Mouse (Mus musculus) ovary, postnatal 14 days (tissue): ENCODE measurements around the gene Eef1akmt4.
A peak's percentile ranks its signal among the peaks of the same experiment; 100 is the strongest.

Experiments
- DNase-seq: peaks from one replicate; pipeline ENCODE4 v3.0.0; 2022; ENCODE audit warnings: low spot score

The Eef1akmt4 gene

DNA sequence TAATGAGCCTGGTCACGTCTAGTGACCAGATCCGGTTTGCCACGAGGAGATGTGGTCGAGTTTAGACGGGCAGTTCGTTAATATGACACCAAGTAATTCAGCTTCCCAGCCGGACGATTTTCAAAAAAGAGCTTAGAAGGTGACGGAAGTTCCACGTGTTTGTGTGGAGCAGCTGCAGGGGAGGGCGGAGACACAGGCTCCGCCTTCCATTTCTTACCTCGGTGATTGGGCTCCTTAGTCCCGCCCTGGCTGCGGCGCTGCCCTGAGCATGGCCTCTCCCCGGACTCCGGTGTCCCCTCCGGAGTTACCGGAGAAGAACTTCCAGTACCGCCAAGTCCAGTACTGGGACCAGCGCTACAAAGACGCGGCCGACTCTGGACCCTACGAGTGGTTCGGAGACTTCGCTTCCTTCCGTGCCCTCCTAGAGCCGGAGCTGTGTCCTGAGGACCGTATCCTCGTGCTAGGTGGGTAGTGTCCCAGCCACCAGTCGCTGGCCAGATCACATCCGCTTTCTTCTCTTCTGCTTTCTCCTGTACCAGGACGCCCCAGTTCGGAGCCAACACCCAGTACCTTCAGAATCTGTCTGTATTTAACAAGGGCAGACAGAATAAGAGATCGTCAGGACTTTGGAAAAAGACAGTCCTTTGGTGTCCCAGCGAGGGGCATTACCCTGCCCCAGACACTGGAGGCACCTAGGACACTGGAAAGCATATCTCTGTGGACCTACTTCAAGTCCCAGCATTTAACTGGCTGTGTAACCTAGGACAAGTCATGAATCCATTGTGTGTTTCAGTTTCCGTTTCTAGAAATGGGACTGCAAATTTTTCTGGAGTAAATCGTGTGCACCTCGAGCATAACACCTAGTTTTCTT is at the start of gene Eef1akmt4, which contains the start of the genes Gm49333 and Alg3:
Gene Eef1akmt4, plus strand, starts transcription at position 237 of the 871 bp plus-strand sequence.
Gene Gm49333, plus strand, starts transcription at position 254 of the 871 bp plus-strand sequence.
Gene Alg3, minus strand, starts transcription at position 379 of the 871 bp plus-strand sequence.
- DNase-seq = peak; percentile 71

DNA sequence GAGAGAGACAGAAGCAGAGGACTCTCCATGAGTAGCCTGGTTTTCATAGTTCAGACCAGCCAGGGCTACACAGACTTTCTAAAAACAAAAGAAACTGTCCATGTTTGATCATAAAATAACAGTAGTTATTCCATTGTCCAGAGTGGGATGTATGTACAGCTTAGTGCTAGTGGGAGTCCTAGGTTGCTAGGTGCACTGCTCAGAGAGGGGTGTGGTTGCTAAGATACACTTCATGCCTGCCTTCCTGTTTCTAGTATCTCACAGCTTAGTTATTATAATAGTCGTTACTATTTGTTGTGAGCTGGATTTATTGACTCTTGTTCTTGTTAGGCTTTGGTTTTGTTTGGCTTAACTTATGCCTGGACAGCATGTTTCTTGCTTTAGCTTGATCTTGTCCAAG is 46.3 kb upstream of the Eef1akmt4 start:
- no peak for DNase-seq

DNA sequence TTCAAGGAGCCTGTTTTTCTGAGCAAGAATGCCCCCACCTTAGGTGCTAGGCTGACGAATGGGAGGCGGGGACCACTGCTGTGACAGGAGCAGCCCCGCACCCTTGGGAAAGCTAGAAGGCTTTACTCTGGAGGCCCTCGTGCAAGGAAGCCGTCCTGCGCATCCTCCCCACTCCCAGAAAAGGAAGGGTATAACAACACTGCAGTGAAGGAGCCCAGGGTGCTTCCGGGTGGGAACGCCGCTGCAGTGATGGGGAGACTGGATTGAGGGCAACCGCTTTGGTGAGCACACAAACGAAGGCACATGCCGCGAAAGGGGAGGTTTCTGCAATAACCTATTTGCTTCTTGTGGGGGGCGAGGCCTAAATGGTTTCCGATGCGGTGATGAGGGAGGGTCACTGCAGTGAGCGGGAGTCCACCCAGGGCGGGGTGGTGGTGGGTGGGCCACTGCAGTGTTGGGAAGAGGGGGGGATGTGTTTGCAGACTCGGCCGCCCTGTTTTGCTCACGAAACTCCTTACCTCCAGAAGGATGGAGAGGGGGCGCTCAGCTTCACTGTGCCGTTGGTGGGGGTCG is 21.9 kb upstream of the Eef1akmt4 start, which contains the start of gene Vwa5b2:
Gene Vwa5b2, plus strand, starts transcription at position 106 of the 573 bp plus-strand sequence.
- DNase-seq = no peak

DNA sequence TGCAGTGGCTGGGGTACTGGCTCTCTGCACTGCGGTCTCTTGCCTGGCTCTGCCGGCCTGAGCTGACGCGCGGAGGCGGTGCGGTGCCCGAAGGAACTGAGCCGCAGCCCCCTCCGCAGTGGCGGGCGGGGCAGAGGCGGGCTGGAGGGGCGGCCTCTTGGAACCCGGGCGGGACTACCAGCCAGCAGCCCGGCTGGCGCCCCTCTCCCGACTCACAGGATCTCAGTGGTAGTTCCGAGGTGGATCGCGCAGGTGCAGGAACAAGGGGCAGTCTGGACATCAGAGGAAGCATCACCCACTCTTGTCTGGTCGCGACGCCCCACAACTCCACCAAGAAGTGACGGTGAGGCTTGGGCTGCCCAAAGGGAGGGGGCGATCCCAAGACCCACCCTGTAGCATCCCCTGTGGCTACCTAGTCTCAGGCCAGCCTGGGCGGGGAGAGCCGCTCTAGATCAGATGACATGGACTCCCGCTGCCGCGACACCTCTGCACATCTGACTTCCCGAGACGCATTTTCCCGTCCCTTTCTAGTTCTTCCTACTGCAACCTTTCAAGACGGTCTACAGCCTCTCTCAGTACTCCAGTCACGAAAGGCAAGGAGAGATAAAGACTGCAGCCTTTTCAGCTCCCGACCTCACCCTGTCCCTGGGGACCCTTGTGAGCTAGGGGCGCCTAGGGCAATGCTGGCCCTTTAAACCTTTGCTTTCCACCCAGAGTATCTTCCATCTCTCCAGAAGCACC is 21.3 kb upstream of the Eef1akmt4 start:
- no peak for DNase-seq

- no peak for DNase-seq
Observed at GRCm38 (mm10) chr16:20590680-20591038, 20.7 kb upstream of the Eef1akmt4 start.

DNA sequence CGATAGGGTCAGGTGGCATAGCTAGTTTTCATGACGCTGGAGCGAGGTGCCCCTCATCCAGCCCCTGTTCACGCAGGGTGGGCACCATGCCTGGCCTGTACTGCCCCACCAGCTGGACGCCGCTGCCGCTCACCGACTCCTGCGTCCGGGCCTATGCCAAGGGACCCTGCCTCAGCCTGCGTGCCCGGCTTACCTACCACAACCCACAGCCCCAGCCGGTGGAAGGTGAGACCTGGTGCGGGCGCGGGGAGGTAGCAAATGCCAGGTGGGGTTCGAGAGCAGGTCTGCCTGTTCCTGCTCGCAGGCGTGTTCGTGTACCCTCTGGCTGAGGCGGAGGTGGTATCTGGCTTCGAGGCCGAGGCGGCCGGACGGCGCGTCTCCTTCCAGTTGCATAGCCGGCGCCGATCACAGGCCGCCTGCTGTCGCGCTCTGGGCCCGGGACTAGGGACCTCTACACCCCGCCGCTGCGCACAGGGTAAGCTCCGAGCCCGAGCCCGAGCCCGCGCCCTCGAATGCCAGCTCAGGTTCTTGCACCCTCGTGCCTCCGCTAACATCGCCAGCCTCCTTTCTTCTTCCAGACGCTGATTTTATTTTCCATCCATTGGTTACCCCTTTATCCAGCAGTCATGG is 20.2 kb upstream of the Eef1akmt4 start:
- DNase-seq = no peak

DNA sequence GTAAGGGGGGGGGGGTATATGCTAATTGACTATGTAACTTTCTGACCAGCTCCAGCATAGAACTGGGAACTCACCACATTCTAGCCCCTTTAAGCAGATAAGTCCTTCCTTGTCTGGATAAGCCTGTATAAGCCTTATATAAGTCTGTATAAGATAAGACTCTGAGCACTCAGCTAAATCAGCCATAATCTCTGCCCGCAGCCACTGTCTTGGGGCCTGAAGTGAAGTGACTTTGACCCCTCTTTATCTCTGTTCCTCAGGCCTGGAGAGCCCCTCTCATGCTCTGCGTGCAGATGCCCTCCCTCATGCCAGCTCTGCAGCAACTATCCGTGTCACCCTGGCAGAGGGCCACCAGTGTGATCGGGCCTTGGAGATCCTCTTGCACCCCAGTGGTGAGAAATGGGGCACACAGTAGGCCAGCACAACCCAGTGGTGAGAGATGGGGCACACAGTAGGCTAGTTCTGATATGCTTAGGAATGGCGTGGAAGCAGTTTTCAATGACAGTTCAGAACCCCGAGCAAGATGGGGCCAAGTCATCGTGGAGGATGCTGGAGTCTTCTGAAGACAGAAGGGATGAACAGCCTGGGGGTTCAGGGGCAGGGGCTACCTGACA is 16.2 kb upstream of the Eef1akmt4 start:
- DNase-seq = no peak

DNA sequence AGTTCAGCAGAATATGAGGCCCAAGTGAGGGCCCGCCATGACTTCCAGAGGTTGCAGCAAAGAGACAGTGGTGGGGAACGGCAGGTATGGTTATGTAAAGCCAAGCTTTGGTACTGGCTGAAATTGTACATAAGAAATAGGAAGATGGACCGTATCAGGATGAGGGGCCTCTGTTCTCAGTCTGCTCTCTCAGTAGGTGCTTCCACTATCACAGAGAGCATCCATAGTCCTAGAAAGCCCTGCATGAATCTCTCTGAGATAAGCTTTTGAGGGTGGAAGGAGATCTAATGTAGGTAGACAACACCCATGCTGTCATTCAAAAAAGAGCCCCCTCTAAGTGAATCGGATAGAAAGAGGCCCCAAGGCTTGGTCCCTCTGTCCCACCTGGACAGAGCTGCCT is 15.7 kb upstream of the Eef1akmt4 start:
- no peak for DNase-seq

- DNase-seq = no peak
Observed at GRCm38 (mm10) chr16:20596687-20597441, 14.5 kb upstream of the Eef1akmt4 start.

DNA sequence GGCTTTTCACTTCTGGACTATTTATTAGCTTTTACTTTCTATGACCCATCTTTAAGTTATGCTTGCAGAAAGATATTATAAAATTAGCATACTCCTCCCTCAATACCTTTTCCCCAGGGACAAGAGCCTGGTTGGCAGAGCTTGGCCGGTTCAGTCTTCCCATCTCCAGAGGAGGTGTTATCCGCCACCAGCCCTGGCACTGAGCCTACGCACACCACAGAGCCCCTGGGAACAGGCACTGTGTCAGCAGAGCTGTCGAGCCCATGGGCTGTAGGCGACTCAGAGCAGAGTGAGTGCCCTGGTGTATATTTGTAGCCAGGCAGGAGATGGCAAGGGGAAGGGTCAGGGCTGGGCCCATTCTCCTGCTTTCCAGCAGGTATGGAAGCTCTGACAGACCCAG is 10.9 kb upstream of the Eef1akmt4 start:
- DNase-seq = no peak

DNA sequence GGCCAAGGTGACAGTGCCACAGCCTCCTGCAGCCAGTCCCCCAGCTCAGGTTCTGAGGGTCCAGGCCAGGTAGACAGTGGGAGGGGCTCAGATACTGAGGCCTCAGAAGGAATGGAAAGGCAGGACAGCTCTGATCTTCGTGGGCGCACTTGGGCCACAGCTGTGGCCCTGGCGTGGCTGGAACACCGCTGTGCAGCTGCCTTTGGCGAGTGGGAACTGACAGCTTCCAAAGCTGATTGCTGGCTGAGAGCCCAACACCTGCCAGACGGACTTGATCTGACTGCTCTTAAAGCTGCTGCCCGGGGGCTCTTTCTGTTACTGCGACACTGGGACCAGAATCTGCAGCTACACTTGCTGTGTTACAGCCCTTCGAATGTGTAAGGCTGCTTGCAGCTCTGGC is 6.7 kb upstream of the Eef1akmt4 start:
- no peak for DNase-seq

DNA sequence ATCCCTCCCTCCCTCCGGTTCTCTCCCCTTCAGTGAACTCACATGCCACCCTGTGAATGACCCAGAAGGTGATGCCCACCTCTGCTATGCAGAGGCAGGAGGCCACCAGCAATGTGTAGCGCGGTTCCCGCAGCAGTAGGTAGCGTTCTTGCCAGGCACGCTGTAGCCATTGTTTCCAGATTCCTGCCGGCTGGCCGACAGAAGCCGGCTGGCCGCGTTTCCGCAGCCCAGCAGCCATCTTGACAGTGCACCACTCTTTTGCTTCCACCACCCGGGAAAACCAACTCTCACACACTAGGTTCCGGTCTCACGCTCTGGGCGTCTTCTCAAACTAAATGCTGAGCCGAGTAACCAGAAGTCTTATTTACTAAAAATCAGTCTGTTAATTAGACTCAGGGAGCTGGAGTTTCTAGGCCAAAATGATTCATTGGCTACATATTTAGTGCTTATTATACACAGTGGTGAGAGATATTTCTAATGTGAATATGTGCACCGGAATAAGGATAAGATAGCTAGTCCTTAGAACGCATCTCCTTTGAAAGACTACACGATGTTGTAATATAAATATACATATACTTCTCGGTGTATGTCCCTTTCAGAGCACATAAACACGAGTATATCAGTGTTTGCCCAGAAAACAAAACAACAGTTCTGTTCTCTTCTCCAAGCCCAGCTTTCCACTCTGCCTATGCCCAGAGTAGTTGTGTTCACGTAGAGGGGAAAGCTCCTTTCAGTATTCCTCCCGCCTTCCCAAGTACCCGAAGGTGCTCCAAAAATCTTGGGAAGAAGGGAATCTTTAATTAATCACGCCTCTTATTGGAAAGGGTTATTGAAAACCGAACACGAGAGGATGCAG is 664 bp upstream of the Eef1akmt4 start:
- DNase-seq = peak; percentile 75

- peak; percentile 21 for DNase-seq
Observed at GRCm38 (mm10) chr16:20619541-20620398, 8.4 kb downstream of the Eef1akmt4 start.

DNA sequence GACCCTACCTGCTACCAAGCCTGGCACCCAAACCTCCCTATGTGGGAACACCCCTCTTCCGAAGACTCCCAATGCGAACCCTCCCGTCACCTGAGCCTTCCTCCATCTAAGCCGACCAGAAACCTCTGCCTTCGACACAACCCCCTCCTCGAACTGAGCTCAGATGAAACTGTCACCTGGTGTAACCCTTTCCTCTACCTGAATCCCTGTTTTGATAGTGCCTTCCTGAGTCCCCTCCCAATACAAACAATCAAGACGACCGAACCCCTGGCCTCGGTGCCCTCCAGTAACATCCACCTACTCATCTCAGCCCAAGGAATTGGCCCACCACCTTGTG is 9.0 kb downstream of the Eef1akmt4 start:
- DNase-seq = no peak

- no peak for DNase-seq
Observed at GRCm38 (mm10) chr16:20620751-20621190, 9.4 kb downstream of the Eef1akmt4 start.

DNA sequence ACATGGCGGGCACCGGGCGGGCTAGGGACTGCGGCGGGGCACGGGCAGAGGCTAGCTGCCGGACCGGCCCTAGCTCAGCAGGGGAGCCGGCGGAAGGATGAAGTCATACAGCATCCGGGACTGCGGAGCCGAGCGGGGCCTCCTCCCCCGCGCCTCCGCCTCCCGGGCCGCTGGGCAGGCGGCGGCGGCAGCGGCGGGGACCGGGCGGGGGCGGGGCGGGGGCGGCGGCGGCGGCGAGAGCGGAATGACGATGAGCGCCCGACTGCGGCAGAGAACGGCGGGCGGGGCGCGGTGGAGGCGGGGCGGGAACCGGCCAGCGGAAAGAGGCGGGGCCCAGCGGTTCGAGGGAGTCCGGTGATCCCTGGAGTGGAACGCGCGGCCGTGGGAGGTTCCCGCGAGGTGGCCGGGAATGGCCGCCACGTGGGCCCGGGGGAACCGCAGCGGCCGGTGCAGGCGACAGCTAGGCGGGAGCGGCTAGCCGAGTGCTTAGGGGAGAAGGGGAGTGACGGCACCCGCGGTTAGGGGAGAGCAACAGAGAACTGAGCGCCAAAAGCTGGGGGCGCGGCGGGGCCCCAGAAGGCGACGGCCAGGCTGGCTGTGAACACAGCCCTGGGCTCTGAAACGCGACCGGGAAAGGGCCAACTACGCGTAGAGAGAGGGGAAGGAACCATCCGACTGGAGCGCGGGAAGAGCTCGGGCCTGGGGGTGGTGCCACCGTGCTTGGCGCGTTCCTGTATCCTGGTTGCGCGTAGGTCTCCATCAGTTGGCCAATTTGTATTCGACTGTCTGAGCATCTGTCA is 10.0 kb downstream of the Eef1akmt4 start, which contains the start of gene Camk2n2:
Gene Camk2n2, minus strand, starts transcription at position 97 of the 800 bp plus-strand sequence.
- DNase-seq = peak; percentile 16

DNA sequence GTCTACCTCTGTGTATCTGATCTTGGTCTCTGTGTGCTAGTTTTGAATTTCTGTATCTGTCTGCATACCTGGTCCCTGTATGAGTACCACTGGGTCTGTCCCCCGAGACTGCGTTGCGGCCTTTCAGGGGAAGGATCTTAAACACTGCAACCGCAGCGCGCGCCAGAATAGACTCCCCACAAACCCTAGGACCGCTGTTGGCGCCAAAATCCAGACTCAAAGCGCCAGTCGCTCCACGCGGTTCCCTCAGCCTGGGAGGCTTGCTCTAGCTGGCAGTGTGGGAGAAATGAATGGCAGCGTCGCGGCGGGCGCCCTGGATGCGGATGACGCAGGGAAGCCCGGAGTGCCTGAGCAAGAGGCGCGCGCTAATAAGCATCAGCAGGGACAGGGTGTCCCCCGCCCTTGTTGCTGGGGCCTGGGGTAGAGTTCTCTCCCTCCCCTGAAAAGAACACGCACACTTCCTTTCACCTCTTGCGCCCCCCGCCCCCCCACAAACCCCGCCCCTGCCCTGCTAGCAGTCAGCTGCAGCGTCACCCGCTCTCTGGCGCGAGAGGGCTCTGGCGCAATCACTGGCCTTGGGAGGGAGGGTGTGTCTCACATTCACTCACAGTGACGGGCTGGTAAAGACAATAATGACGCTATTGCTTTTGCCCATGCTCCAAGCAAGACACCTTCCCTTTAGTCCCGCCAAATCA is 10.7 kb downstream of the Eef1akmt4 start:
- peak; percentile 15 for DNase-seq
